Mouse (Mus musculus) right cerebral cortex, postnatal 4 days (tissue): ENCODE measurements around the gene Shank1.
A peak's percentile ranks its signal among the peaks of the same experiment; 100 is the strongest.

ENCODE experiments used
- DNase-seq: peaks from one replicate; pipeline ENCODE4 v3.0.0-alpha.2; 2022

Gene Shank1

DNA sequence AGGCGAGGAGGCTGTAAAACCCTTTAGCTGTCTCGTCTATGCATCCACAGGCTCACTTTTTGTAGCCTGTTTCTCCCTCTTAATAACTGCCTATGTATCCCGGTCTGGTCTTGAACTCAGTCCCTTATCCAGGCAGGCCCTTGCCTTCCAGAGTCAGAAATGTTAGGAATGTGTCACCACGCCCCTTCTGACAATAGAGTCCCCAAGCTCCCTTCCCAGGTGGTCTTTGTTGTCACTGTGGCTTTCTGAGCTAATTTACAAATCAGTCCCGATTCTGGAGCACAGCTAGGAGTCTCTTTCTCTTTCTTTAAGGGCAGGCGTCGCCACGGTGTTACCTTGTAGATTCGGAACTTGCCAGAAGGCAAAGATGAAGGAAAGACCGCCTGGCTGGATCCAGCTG, 65.2 kb downstream of the Shank1 start:
- no peak for DNase-seq

DNA sequence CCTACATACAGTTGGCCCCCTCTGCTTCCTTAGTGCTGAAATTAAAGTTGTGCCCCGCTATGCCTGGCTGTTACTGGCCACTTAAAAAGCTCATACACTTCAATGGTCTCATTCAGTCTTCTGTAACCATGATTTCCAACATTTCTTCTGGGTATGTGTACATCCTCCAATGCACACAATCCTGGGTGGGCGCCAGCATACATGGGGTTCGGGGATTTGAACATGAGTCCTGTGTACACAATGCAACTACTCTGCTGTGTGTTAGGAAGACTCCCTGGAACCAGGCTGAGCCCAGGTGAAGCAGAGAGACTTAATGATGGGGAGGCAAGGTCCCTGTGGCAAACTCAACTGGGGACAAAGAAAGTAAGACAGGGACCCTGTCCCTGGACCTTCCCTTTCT, 65.7 kb downstream of the Shank1 start:
- DNase-seq, result no peak

DNA sequence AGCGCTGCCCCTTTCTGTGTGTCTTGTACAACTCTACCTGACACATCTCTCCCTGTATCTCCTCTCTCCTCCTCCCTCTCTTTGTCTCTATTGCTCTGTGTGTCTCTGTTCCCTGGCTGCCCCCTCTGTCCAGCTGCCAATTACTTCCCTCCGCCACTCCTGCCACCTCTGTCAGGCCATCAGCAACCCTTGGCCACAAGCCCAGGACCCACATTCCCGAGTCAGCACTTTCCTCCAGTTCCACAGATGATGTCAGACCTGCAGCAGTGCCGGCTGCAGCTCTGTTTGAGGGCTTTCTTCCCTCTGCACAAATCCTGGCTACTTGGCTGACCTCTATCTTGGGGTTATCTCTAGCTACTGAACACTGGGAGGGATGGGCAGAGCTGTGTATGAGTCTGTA, 68.2 kb downstream of the Shank1 start:
- peak; percentile 49 for DNase-seq

DNA sequence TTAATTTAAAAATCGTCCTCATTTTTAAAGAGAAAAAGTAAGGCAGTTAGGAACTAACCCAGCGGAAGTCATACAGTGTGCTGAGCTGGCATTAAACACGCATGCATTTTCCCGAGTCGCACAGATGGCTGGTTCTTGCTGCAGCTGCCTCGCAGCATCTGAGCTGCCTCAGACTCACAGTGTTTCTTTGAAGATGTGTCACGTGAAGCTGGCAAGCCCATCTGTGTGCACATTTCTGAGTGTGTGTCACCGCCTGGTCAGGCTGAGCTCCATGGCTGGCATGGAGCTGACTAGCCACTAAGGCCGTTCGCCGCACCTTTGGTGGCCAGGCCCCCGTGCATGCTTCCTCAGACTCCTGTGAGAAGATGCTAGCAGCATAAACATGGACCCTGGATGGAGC, 72.5 kb downstream of the Shank1 start:
- DNase-seq, result peak; percentile 68

DNA sequence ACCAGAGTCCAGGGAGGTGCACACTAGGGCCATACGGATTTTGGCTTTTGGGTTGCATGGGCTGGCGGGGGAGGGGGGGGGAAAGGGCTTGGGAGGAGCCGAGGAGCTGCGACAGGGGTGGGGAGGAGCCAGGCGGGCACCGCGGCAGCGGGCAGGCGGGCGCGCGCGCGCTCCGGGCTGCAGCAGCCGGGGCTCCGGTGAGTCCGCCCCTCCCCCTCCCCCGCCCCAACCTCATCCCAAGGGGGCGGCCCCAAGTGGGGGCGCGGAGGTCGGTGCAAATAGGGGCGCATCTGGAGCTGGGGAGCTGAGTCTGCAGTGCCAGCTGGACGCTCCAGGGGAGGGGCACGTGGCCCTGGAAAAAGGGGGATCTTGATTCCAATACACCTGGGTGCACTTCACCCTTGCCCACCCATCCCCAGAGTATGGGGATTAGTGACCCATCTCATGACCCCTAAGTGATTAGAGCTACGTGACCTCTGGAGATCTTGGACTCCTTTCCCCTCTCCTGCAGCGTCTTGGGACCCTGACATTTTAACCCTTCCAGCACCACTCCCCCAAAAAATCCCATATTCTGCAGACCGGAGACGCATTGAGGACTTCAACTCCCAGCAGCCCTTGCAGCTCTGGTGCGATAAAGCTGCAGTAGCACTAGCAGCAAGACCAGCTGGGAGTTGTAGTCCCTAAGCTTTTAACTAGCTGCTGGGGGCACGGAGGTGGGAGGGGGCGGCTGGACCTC, 74.1 kb downstream of the Shank1 start, which contains the start of gene Syt3:
Gene Syt3 (plus strand): TSS at position 123 of the 736 bp plus-strand sequence.
- DNase-seq, result peak; percentile 70

DNA sequence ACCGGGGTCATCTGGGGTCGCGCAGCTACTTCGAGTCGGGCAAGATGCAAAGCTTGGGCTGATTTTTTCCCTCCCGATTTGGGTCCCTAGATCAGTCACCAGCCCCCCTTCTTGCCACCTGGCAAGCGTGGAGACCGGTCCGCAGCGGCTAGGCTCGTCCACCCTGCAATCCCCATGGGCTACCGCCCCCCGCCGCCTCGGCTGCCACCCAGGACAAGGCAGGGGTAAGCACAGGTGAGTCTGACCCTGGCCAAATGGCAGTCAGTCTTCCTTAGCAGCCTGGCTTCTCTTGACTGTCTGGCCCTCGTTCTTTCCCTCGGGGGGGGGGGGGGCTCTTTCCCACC, 74.6 kb downstream of the Shank1 start:
- DNase-seq, result no peak

DNA sequence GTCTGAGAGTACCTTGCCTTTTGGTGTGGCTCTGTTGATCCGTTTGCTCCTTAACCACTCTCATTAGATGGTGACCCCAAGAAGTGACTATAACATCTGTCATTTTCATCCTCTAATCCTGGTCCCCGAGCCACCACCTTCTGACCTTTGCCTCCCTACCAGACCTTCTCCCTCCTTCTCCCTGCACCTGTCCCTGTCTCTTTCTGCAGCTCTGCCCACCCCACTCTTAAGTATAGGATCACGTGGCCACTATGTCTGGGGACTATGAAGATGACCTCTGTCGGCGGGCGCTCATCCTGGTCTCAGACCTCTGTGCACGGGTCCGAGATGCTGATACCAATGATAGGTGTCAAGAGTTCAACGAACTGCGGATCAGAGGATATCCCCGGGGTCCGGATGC, 75.7 kb downstream of the Shank1 start, which contains the start of gene 1700008O03Rik:
Gene 1700008O03Rik (minus strand): TSS at position 101 of the 400 bp plus-strand sequence.
- DNase-seq, result no peak

DNA sequence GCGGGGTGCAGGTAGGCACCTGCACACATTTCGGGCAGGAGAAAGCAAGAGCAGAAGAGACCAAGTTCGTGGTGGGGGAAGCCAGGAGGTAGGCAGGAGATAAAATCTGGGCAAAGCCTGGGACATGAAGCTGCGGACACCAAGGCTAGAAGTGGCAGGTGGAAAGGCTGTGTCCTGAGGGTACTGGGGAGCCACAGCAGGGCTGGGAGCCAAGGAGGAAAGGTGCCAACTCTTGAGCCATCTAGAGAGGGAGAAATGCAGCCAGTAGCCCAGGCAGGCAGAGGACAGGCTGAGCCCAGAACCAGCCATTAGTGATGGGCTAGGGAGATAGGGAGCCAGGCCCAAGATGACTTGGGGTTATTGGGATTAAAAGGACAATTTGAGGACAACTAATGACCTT, 81.8 kb downstream of the Shank1 start:
- DNase-seq, result no peak

DNA sequence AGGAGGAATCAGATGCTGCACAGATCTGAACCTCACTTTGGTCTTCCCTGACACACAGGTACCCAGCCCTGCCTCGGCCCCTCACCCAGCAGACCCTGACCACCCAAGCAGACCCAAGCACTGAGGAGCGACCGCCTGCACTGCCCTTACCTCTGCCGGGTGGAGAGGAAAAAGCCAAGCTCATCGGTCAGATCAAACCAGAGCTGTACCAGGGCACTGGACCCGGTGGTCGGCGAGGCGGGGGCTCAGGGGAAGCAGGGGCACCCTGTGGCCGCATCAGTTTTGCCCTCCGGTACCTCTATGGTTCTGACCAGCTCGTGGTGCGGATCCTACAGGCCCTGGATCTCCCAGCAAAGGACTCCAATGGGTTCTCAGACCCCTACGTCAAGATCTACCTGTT, 82.3 kb downstream of the Shank1 start:
- no peak for DNase-seq

DNA sequence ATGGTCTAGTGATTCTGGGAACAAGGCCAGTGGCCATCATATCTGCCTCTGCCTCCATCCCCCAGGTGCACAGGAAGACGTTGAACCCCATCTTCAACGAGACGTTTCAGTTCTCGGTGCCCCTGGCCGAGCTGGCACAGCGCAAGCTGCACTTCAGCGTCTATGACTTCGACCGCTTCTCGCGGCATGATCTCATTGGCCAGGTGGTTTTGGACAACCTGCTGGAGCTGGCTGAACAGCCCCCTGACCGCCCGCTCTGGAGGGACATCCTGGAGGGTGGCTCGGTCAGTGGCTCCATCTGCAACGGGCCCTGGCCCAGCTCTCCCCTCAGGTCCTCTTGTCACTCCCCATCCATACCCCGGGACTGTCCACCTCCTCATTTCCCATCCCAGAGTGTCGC, 83.2 kb downstream of the Shank1 start:
- DNase-seq, result no peak

DNA sequence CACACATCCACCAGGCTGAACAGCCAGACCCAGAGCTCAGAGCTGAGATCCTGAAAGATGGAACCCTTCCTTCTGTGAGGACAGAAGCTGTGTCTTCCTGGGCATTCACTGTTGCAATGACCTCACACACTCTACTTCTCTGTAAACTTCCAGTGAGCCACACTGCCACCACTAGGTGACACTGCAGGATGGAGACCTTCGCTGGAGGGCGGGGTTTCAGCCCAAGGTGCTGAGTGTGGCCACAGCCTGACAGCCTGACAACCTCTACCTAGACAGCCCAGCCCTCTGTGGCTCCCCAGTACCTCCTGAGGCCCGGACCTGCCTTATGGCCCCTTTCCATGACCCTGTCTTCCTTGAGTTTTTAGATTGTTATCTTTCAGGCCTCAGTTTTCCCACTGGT, 88.5 kb downstream of the Shank1 start:
- peak; percentile 48 for DNase-seq

DNA sequence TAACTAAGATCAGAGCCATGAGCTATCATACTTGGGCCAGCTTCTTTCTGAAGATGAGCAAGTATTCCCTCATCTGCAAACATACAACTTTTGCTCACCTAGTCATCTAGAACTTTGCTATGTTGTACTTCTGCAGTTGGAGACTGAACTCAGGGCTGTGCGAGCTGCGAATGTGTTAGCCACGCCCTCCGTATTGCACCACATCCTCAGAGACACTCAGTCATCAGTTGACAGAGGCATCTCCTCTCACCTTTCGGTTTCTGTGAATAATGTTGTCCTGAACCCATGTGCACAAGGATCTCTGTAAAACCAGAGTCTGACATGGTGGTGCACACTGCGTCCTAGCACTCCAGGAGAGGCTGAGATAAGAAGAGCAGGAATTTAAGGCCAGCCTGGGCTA, 91.6 kb downstream of the Shank1 start:
- DNase-seq, result no peak

DNA sequence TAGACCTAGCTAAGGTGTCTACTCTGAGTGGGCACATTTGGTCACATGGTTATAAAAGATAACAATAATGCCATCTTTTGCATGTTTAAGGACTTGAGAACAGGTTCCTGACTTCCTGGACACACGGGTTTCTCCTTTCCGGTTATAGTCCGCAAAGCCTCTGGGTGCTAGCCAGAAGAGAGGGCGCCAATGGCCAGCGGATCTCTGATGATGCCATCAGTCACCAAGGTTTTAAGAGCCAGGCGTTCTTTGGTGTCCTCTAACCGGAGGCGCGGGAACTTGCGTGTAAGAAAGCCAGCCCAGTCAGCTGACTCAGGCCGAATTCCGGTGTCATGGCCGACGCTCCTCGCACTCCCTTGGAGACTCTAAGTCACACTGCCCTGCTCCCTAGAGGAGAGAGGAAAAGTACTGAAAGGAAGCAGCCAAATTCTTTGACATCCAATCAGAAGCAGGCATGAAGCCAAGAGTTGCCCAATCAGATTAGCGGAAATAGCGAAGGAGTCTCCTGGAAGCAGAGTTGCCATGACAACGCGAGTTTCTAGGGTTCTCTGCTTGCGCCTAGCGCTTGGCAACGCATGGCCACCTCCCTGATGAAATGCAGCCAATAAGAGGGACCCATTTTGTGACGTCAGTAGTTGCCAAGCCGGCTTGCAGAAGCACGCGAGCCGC, 95.4 kb downstream of the Shank1 start:
- peak; percentile 90 for DNase-seq

DNA sequence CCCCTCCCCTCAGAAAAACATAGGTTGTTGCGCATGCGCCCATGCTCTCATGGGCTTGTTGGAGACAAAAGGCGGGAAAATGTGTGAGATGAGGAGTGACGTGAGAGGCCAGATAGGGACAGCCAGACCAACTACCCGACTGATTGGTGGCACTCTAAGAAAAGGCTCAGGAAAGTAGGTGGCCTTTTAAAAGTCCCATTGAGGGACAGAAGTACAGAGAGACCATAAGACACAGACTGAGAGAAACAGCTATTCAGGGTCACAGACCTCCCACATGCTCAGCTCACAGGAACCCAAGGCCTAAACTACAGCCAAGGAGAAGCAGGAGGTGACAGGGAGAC, 95.9 kb downstream of the Shank1 start:
- DNase-seq, result no peak
